Mouse (Mus musculus) skeletal muscle tissue, adult 2 months (tissue): ENCODE results near the gene Dnmbp.

ENCODE experiments used
- DNase-seq: peaks from one replicate; pipeline ENCODE4 v3.0.0-alpha.2; 2012; ENCODE audit warnings: low read depth, low spot score

The Dnmbp gene

DNA sequence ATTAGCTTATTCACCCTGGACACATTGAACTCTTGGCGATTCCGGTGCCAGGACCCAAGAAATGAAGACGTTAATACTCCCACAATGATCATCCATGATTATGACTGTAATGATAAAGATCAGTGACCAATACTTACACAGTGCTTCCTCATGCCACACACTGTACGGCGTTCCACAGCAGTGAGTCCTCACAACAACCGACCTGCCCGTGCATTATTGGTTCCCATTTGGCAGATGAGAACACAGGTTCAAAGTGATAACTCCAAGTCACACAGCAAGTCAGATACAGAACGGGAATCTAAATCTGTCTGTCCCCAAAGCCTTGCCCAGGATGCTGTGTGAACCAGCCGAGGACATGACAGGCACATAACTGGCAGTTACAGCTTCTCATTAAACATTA lies 25.0 kb downstream of the Dnmbp start:
- no peak for DNase-seq

DNA sequence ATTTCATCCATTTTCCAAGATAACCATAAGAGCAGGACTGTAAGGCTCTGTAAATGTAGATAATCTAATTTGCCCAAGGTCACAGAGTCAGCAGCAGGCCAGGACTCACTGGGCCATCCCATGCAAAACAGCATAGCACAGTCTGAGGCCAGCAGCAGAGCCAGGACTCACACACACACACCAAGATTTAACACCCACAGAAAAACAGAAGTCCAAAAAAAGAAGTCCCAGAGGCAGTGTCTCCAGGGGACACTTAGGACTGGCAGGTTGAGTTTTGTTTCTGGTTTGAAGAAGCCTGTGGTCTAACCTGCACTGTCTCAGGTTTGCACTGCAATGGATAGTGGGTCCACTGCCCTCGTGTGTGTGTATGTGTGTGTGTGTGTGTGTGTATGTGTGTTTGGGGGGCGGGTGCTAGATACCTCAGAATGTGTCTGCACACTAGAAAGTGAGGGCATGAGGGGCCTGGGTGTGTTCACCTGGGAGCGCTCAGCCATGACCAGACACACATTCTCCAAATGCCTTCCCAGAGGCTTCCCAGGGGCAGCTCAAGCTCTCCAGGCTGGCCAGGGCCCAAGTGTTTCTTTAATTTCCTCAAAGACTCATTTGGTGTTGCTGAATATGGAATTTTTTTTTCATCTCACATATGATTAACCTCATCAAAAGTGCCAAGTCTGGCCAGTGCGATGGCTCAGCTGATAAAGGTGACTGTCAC lies 27.1 kb downstream of the Dnmbp start:
- DNase-seq: no peak

DNA sequence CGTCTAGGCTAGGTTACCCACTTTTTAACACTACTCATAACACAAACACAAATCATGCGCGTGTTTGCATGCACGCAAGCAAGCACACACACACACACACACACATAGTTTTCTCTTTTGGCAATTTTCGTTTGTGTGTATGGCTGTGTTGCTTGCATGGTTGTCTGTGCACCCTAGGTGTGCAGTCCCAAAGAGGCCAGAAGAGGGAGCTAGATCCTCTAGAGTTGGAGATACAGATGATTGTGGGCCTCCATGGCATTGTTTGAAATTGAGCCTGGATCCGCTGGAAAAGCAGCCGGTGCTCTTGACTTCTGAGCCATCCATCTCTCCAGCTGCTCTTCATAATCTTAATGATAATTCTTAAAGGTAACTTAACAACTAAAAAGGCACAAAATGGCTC lies 33.5 kb downstream of the Dnmbp start:
- no peak for DNase-seq

DNA sequence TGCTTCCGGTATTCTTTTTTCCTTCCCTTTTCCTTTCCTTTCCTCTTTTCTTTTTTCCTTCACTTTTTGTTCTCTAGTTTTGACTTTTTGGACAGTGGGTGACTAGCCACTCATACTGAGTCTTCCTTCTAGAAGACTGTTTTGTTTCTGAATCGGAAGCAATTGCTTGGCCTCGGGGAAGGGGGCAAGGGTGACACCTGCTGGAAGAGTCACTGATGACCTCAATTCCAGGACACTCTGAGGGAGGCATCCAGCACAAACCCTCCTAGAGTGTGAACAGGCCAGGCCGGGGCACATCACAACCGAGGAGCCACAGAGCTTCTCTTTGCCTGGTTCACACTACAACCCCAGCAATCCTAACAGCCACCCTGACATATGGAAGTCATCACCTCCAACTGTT lies 34.0 kb downstream of the Dnmbp start:
- no peak for DNase-seq

DNA sequence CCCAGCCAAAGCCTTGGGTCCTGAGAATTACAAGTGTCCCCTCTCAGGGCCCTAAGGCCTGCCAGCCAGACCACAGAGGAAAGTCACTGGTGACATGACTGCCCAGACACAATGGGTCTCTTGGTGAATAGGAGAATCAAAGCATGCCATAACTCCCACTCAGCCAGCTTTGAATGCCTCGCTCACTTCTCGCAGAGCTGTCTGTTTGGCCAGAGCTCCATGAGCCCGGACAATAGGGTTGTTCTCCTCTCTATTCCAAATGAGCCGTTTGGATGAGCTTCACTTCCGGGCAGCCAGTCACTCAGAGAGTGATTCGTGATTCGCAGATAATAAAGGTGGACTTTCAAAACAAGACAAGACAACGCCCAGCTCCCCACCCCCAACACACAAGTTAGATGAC lies 34.9 kb downstream of the Dnmbp start:
- no peak for DNase-seq

DNA sequence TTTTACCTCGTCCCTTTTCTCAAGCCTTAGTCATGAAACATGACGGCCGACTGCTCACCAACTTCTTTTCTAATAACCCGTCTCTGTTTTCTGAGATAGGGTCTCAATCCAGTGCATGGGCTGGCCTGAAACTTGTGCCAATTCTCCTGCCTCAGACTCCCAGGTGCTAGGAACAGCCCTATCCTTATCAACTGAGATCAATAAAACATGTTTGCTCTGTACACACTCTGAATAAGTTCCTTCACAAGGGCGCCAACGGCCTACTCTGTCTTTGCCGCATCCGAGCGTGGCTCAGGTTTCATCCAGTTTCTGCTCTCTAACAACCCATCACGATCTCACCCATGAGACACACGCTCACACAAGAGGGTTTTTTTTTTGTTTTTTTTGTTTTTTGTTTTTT lies 35.7 kb downstream of the Dnmbp start:
- no peak for DNase-seq

DNA sequence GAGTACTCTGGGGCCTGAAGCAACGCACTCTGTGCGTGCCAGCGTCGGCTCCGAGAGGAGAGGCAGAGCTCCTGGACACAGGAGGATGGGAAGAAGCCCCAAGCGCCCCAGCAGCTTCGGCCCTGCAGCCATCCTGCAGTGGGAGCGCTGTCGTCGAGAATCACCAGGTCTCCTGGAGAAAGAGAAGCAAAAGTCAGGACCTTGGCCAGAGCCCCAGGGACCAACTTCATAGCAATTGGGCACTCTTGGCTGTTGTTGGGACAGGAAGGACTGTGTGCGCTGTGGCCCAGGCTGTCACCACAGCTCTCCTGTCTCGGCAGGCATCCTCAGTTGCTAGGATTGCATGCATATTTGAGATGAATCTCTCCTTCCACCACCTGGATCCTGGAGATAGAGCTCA lies 37.1 kb downstream of the Dnmbp start:
- DNase-seq: no peak

DNA sequence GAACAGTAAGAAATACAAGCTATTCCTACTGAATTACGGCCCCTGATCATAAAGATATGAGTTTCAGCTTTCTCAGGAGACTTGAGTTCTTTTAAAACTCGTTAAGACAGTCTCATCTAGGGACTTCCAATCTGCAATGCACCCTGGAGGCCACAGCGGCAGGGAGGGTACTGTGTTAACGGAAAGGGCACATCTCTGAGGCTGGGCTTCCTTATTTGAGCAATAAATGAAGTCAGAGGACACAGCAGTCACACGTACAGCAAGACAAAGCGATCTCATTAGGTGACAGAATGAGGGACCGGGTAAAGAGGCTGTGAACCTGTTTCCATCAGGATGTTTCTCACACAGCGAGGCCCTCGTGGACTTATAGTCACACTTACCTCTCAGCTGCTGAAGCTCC lies 39.3 kb downstream of the Dnmbp start:
- DNase-seq: no peak

DNA sequence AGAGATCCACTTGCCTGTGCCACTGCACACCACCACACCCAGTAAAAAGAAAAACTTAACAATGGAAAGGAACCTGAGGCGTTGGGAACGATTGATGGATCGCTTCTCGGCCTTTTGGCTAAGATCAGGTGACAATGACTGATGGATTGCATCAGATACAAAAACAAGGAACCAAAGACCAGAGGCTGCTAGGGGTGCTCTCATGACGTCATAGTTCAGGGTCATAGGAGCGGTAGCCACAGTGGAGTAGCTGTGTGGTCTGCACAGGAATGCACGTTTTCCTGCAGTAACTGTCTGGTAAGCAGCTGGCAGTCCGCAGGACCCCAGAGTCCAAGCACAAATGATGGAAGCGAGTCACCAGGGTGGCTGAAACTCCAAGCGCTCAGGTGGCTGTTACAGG lies 41.4 kb downstream of the Dnmbp start:
- no peak for DNase-seq

DNA sequence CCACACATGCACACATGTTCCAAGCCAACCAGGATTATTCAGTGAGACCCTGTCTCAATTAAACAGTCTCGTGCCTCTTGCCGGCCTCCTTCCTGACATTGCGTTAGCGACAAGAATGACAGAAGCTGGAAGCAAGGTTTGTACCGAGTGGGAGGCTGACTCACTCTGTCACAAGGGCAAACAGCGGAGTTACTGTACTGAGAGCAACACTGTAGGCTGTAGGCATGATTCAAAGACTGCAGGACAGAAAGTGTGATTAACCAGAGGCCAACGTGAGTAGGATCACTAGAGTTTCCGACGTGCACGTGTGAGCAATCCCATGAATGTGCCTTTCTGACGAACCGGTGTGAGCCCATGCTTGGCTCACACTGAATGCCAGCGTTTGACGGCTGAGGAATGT lies 43.5 kb downstream of the Dnmbp start:
- DNase-seq: no peak

DNA sequence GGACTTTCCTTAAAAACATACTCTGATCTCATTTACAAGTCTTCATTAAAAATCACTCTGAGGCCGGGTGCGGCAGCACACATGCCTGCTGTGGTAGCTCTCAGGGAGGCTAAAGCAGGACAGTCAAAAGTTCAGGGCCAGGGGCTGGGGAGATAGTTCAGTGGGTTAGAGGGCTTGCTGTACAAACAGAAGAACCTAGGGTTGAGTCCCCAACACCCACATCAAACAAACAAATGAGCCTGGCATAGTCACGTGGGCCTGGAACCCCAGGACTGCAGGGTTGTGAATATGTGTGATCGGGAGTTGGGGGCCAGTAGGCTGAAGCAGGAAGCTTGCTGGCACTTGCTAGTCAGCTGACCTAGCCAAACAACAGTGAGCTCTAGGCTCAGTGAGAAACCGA lies 44.0 kb downstream of the Dnmbp start:
- no peak for DNase-seq

DNA sequence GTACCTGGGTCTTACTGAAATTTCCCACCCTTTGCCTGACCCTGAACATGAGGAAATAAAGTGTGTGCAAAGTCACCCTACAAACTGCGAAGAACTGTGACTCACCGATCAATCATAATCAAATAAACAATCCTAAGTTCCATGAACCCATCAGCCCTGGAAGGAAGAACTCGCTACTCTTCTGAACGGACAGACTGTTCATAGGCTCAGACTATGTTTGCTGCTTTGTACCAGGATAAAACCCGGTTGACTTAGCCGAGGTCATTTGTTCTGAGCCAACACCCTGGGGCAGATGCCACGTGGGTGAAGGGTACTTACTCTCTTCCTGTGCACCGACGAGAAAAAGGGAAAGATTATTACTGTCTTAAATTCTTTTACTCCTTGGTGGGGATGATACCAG lies 45.2 kb downstream of the Dnmbp start:
- no peak for DNase-seq

DNA sequence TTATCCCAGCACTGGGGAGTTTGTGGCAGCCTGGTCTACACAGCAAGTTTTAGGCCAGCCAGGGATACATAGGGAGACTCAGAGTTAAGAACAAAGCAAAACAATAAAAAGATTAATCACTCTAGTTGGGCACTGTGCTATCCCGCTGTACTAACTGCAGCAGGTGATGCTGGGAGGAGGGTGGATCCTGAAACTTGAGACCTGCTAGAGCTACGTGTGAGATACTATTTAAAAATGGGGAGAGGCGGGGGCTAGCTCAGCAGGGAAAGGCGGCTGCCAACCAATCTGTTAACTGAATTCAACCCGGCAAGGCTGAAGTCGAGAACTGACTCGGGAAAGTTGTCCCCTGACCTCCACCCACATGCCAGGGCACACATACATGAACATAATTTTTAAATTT lies 45.9 kb downstream of the Dnmbp start:
- DNase-seq: peak; percentile 89

DNA sequence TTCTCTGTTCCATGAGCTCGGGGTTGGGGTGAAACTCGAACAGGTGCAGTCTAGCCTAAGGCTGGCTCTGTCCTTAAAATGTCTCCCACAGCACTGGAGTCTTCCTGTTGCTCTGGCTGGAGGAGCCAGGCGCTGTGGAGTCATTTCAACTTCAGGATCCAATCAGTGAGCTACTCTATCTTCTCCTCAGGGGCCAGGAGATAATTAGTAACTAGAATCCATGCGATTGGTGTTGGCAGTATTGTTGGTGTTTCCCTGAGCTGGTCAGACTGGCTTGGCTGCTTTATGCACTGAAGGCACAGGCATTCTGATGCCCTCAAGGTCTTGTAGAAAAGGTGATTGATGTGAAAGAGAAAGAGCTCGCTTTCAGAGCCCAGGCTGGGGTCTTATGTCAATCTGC lies 49.5 kb downstream of the Dnmbp start:
- DNase-seq: no peak

DNA sequence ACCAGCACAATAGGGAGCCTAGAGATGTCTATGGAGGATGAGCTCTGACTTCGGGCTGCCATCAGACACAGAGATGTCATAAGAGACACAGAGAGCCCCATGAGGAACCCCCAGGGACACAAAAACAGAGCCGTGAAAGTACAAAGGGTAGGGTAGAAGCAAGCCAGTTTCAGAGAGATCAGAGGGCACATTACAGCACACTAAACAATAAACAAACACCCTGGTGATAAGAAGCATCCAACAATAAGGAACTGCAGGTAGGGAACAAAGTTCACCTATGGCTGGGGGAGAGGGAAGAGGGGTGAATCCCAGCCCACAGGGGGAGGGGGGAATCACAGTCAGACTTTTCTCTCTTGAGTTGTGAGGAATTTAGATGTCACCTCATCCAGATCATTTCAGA lies 52.3 kb downstream of the Dnmbp start:
- DNase-seq: no peak

DNA sequence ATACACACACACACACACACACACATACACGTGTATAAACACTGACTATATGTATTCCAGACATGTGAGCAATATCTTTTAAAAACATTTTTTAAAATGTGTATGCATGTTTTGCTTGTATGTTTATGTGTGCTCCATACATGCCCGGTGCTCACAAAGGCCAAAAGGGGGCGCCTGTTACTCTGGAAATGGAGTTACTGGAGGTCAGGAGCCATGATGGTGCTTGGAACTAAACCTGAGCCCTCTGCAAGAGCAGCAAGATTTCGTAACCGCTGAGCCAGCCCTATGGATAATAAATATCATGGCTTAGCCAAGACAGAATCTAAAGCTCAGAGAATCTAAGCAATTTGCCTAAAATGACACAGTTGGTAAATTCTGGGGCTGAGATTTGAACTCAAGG lies 52.7 kb downstream of the Dnmbp start:
- DNase-seq: no peak

DNA sequence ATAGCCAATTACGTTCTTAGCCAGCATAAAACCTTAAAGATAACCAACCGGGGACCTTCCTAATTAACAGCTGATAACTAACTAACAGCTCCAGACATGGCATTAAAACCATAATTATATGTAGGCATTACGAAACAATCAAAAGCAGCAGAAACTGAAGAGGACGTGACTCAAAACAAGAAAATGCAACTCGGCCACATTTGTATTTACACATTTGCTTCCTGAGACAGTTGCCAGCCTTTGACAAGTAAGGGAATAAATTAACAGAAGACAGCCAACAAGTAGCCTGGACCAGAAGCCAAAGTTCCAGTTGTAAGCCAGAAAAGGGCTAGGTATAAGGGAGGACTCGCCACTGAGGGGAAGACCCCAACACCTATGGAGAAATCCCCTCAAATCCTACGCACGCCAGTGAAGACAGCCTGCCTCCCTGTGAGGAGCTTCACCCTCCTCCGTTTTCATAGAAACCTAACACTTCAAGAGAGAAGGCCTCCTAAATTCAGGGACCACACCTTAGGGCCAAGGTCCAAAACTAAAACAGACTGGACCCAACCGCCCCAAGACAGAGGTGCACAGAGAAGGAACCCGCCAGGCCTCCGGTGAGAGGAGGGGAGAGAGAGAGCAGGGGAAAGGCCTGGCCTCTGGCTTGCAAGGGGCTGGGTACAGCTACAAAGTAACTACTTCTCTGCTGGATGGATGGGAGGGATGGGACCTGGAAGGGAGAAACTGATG lies 53.5 kb downstream of the Dnmbp start:
- DNase-seq: no peak

DNA sequence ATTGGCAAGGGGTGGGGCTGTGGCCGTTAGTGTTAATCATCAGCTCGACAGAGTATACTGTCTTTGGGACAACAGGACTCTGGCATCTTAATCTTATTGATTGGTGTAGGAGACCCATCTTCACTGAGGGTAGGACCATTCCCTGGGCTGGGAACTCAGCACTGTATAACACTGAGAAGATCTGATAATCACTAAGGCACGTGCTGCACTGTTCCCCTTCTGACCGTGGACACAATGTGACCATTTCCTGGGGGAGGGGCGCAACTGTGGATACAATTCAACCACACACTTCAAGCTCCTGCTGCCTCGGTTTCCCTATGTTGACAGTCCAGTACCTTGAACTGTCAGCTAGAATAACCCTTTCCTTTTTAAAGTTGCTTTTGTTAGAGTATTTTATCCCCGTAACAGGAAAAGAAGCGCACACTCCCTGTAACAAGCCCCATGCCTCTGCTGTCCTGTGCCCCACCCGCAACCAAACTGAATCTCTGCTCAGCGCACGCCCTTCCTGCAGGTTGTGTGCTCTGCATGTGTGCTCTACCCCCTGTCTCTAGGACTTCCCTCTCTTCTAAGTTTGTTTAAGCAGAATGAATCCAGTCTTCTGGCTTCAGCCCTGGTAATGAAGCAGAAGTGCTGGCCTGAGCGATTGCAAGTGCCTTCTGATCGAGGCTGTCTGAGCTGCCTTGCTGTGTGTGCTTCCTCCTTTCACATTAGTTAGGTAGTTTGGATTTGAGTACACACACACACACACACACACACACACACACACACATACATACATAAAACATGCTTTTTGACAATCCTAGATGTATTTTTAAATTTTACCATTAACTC lies 55.1 kb downstream of the Dnmbp start:
- DNase-seq: no peak

DNA sequence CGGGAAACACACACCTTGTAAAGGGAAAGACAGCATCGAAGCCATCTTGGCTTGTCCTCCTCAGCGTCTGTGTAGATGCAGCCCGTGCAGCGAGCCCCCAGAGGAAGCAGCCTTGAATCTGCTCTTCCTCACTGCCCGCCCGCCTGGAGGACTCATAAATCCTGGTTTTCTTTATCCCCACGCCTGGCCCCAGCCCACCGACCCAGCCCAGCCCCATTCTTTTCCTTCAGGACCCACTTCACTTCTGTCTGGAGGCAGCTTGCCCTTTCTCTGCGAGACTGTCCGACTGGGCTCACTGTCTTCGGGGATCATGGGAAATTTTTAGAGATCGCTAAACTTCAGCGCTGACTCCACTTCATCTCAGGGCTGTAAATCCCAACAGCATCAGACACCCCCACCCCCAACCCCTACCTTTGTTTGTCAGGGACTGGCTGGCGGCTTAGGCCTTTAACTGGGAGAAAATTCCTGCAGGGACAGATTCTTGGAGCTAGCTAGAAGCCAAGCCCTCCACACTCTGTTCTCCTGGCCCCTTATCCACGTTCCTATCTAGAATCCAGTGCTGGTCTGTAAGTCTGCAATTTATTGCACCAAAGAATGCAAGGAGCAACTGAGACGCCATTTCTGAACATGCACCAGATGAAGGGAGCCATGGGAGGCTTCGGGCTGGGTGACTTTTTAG lies 57.0 kb downstream of the Dnmbp start:
- DNase-seq: no peak

DNA sequence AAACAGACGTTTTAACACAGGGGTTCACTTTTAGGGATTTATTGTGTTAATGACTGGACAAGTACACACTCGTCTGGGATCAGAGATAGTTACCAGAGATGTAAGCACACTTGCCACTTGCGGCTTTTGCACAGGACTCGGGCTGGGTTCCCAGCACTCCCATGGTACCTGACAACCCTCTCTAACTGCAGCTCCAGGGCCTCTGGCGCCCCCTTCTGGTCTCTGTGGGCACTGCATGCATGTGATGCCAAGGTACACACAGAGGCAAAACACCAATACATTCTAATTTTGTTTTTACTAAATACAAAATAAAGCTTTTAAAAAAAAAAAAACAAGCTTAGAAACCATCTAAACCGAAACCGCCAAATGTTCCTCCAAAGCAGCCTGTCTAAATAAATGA lies 58.4 kb downstream of the Dnmbp start:
- no peak for DNase-seq

DNA sequence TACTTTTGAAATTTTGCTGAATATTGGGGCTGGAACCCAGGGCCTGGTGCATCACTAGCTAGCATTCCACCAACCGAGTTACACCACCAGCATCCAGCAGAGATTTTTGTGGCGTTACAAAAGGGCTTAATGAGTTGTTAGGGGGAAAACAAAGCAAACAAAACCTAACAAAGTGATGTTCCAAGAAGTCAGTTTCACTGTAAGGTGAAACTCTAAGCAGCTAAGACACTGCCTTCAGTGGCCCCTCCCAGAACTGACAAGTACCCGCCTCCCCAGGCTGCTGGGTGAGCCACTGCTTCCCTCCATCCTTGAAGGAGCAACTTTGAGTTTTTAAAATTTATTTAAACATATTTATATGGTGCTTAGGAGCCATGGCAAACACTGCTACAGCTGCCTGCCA lies 59.6 kb downstream of the Dnmbp start:
- no peak for DNase-seq
